Mouse (Mus musculus) bone marrow, adult 2 months (tissue): ENCODE measurements around the gene Tbx19. TPM values are rescaled to one million over a fixed set of nuclear protein-coding genes. Genes with fewer than 3 reads are reported as not detected.

Experiments used
- H3K27ac ChIP-seq: fragments of 200-500 bp; 2 replicates; pipeline ENCODE4 v1.5.1; 2012; ENCODE audit warnings: low read depth, mild to moderate bottlenecking, control low read depth, inconsistent platforms, low read length; ENCODE audit not compliant: control insufficient read depth, poor library complexity, insufficient read depth
- H3K4me1 ChIP-seq: fragments of 200-500 bp; 2 replicates; pipeline ENCODE4 v1.6.1; 2011; ENCODE audit warnings: low read length; ENCODE audit not compliant: control insufficient read depth, insufficient read depth
- H3K4me3 ChIP-seq: fragments of 200-500 bp; replicated peaks from 2 replicates; pipeline ENCODE3; 2011; ENCODE audit warnings: mild to moderate bottlenecking, low read depth, low read length, control low read depth; ENCODE audit not compliant: control insufficient read depth
- CTCF ChIP-seq: fragments of 200-500 bp; IDR thresholded peaks from 2 replicates; pipeline ENCODE4 v1.5.1; 2011; ENCODE audit warnings: low read length, control low read depth; ENCODE audit not compliant: control insufficient read depth, insufficient read depth
- POLR2A ChIP-seq: fragments of 200-500 bp; IDR thresholded peaks from 2 replicates; pipeline ENCODE4 v1.6.1; 2011; ENCODE audit warnings: low read depth, mild to moderate bottlenecking, control low read depth, low read length, borderline replicate concordance; ENCODE audit not compliant: control insufficient read depth
- WGBS: fragments of 180-500 bp; shearing (Covaris S2); methylation state at CpG from one replicate; pipeline ENCODE4 v1.1.7; 2018; 5-methylcytosine and 5-hydroxymethylcytosine counted together
- polyA plus RNA-seq: library from polyadenylated mRNA; stranded (reverse); fragments of >200 nt; gene quantifications from 2 replicates; pipeline ENCODE4 v1.2.4, GENCODE M21; 2011; ENCODE audit warnings: low replicate concordance; ENCODE audit not compliant: missing spikeins, insufficient read depth, insufficient read length

Tbx19 gene
- polyA plus RNA-seq, 1 experiment = not detected

DNA sequence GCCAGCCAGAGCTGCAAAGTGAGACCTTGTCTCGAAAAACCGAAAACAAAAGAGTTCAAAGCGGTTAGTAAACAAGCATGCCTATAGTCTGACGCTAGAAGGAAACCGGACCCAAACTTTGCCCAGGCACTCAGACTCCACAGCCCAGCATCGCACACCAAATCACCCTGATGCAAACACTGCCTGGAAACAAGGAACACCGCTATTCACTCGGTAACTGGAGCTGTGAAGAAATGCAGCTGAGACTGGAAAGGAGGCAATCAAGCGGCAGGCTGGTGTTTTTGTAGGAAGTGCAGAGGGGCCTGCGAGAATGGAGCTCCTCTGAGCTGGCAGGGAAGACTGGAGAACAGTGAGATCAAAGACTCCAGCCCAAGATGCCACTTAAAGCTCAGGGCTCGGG lies 46.9 kb downstream of the Tbx19 start:
- H3K27ac ChIP-seq = no peak overlapping the region
- 87% methylated on average over 11 of the region's 11 CpGs for WGBS
- H3K4me1 ChIP-seq = peaks cover 1% of the 10 kb centered on the region; the same call in 1 of the 2 replicates
- H3K4me3 ChIP-seq = no peak overlapping the region
- TF ChIP-seq POLR2A (no peak), CTCF (no peak)

DNA sequence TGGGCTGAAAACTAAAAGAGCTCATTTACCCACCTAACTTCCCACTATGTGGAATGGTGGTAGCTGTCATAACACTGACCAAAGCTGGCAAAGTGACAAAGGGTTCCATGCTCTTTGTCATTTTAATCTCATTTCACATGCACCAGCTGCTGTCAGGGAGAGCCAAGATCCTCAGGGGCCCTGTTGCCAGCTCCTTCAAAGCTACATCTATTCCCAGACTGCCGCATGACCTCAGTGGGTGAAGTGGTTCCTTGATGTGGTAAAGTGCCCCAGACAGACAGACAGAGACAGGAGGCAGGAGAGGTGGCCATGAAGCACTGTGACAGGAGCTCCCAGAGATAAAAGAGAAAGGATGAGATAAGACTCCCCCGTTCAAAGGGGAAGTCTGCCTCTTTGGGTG lies 49.9 kb downstream of the Tbx19 start:
- Histone ChIP-seq H3K27ac (no peak overlapping the region), H3K4me1 (peaks cover 1% of the 10 kb centered on the region; the same call in 1 of the 2 replicates), H3K4me3 (no peak overlapping the region)
- 48% methylated on average over 2 of the region's 2 CpGs for WGBS
- TF ChIP-seq POLR2A = no peak
- no peak for TF ChIP-seq CTCF

DNA sequence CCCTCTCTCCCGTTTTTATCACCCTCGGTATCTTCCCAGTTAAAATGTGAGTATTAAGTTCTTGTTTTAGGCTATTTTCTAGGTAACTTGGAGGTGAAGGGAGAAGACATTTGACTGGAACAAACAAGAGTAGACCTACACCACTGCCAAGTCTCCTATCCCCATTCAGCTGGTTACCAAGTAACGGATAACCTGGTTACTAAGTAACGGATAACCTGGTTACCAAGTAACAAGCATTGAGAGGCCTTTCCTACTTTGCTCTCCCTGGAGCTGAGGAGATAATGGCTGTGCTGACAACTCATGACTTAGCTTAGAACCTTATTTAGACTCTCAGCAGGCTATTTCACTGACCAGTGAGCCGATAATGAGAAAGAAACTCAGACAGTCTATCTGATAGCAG lies 51.4 kb downstream of the Tbx19 start:
- WGBS = 92% methylated on average over 5 of the region's 5 CpGs

DNA sequence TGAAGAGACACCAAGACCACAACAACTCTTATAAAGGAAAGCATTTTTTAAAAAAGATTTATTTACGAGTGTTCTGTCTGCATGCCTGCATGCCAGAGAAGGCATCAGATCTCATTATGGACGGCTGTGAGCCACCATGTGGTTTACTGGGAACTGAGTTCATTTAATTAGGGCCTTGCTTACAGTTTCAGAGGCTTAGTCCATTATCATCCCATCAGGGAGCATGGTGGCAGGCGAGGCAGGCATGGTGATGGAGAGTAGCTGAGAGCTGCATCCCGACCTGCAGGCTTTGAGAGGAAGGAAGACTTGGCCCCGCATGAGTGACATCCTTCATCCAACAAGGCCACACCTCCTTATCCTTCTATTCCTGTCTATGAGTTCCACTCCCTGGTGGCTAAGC lies 52.1 kb downstream of the Tbx19 start:
- WGBS = 79% methylated on average over 5 of the region's 5 CpGs
- no peak overlapping the region for H3K4me3 ChIP-seq
- no peak overlapping the region for H3K27ac ChIP-seq
- H3K4me1 ChIP-seq = peaks cover 1% of the 10 kb centered on the region; the same call in 1 of the 2 replicates
- TF ChIP-seq CTCF (no peak), POLR2A (no peak)

More for the DNA sequence above, 51.4 kb downstream of the Tbx19 start:
- H3K4me3 ChIP-seq = no peak overlapping the region
- no peak overlapping the region for H3K27ac ChIP-seq
- H3K4me1 ChIP-seq = peaks cover 1% of the 10 kb centered on the region; the same call in 1 of the 2 replicates
- TF ChIP-seq POLR2A (no peak), CTCF (no peak)

DNA sequence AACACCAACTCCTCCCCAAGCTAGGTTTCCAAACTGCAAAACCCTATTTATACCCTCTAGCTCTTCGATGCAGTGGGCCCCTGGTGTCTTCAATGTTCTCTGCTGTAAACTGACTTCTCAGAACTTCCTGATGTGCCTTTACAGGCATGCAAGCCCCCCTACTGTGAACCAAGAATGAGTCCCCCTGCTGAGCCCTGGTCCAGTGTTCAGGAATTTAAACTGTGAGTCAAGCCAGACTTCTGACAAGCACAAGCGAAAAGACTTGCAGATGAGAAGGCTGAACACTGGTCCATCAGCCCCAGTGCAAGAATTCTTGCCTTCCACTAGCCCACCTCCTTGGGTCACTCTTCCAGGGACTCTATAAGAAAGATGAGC lies 54.6 kb downstream of the Tbx19 start:
- no peak overlapping the region for H3K4me3 ChIP-seq

DNA sequence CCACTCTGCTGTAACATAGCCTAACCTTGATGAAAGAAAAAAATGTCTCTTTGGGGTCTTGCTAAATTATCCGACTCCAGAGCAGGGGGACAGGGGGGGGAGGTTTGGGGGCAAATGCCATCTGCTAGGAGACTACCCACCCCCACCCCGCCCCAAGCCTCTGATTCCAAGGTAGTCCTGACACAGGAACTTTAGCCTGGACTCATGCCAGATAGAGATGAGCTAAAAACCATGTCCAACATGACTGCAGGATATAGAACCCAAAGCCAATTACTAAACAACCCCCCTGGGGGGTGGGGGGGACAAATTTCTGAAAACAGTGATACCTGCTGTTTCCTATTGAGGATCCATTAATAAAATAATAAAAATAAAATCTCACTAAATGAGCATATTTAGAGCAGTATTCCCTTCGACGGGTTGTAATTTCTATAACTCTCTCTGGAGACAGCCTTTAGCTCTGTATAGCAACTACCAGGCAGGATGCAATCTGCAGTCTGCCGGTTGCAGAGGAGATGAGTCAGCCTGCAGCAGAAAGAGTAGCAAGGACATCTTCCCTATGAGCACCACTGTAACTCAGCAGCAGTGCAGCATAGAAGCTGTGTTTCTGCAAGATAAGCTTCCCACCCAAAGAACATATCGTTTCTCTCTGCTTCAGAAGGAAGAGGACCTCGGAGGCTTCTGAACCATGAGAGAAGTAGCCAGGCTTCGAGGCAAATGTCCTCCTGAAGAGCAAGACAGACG lies 55.1 kb downstream of the Tbx19 start:
- WGBS = 41% methylated on average over 9 of the region's 9 CpGs
- H3K4me3 ChIP-seq = peak overlapping the region; percentile 24
- H3K4me1 ChIP-seq = peaks cover 1% of the 10 kb centered on the region; the same call in 1 of the 2 replicates
- H3K27ac ChIP-seq = peak overlapping the region; percentile 81
- TF ChIP-seq CTCF (no peak), POLR2A (no peak)

More for the DNA sequence above, 54.6 kb downstream of the Tbx19 start:
- TF ChIP-seq CTCF = no peak
- TF ChIP-seq POLR2A = no peak
- peaks cover 1% of the 10 kb centered on the region; the same call in 1 of the 2 replicates for H3K4me1 ChIP-seq
- H3K27ac ChIP-seq = peak overlapping the region; percentile 81
- WGBS = 65% methylated on average over 2 of the region's 2 CpGs

DNA sequence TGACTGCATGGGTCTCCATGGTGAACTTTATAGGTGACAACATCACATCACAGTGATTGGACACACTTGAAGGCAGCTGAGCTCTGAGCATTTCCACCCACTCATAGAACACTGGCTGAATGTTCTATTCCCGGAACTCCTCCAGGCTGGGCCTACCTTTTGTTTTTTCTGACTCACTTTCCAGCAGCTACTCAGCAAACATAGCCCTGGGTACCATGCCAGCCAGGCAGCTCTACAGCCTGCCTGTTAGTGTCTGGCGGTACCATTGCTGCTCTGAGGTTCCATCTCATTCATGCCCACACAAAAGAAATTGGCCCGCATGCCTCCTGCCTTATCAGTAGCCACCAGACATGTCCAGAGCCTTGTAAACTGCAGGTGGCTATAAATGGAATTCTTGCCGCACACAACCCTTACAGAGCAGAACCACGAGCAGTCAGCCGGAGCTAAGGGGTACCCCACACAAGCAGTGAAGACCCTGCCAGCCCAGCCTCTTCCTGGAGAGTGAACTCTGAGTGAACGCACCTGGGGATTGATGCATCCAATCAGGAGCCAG lies 55.8 kb downstream of the Tbx19 start:
- WGBS = 50% methylated on average over 7 of the region's 7 CpGs
- H3K4me3 ChIP-seq = peak overlapping the region; percentile 24
- TF ChIP-seq POLR2A (no peak), CTCF (no peak)
- peaks cover under 1% of the 10 kb centered on the region; the same call in 1 of the 2 replicates for H3K4me1 ChIP-seq
- H3K27ac ChIP-seq = peak overlapping the region; percentile 80

DNA sequence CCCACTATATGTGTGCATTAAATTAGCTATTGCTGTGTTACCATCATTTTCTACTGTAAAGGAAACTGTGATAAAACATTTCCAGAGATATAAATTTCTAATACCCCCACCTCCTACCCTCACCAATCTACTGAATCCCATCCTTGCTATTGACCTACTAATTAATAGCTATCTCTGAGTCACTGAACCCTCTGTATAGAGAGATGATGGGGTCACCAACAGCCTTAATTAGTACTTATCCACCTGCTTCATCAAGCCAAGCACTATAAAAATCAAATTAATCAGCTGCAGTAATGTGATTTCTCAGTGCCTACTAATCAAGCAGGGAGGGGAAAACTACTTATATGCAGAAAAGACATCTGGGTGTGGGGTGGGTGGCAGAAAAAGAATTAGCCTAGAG lies 61.0 kb downstream of the Tbx19 start:
- Histone ChIP-seq H3K4me1 (no peaks in the 10 kb centered on the region; the same call in 1 of the 2 replicates), H3K27ac (no peak overlapping the region), H3K4me3 (no peak overlapping the region)
- TF ChIP-seq POLR2A (no peak), CTCF (no peak)
